Mouse (Mus musculus) heart, embryonic 11.5 days (tissue): Measurements from ENCODE around the gene Hnrnph3. TPM values are rescaled to one million over a fixed set of nuclear protein-coding genes. Genes with fewer than 3 reads are reported as not detected.

Source experiments
- ATAC-seq: fragments of 200-750 bp; cut with Nextera tagmentation; replicated peaks from 2 replicates; pipeline ENCODE4 v1.8.0; 2017; ENCODE audit warnings: moderate library complexity; ENCODE audit not compliant: insufficient number of reproducible peaks, low FRiP score, low TSS enrichment
- H3K27ac ChIP-seq: fragments of 300-500 bp; sonication (generic); 2 replicates; pipeline ENCODE4 v1.5.1; 2014; ENCODE audit warnings: mild to moderate bottlenecking, low read depth, low read length
- H3K27me3 ChIP-seq: fragments of 300-500 bp; sonication (generic); 2 replicates; pipeline ENCODE4 v1.6.1; 2014; ENCODE audit warnings: mild to moderate bottlenecking, low read length, mixed read lengths; ENCODE audit not compliant: control insufficient read depth, insufficient read depth
- H3K36me3 ChIP-seq: fragments of 300-500 bp; sonication (generic); 2 replicates; pipeline ENCODE4 v1.6.1; 2014; ENCODE audit warnings: mild to moderate bottlenecking, low read length, moderate library complexity, mixed read lengths; ENCODE audit not compliant: control insufficient read depth, insufficient read depth
- H3K4me1 ChIP-seq: fragments of 300-500 bp; sonication (generic); 2 replicates; pipeline ENCODE4 v1.6.1; 2014; ENCODE audit warnings: low read length; ENCODE audit not compliant: control insufficient read depth, insufficient read depth
- H3K4me2 ChIP-seq: fragments of 300-500 bp; sonication (generic); 2 replicates; pipeline ENCODE4 v1.6.1; 2014; ENCODE audit warnings: mild to moderate bottlenecking, moderate library complexity
- H3K4me3 ChIP-seq: fragments of 300-500 bp; sonication (generic); 2 replicates; pipeline ENCODE4 v1.5.1; 2014; ENCODE audit warnings: low read depth, low read length
- H3K9ac ChIP-seq: fragments of 300-500 bp; sonication (generic); 2 replicates; pipeline ENCODE4 v1.6.1; 2014; ENCODE audit warnings: mild to moderate bottlenecking, low read depth, low read length, moderate library complexity
- H3K9me3 ChIP-seq: fragments of 300-500 bp; sonication (generic); replicated peaks from 2 replicates; pipeline ENCODE4 v1.6.1; 2016; ENCODE audit warnings: low read length; ENCODE audit not compliant: control insufficient read depth
- WGBS: fragments of 180-500 bp; shearing (Covaris S2); extraction: QIAGEN DNeasy Blood & Tissue Kit; methylation state at CpG from one replicate; pipeline ENCODE4 v1.1.7; 2014; ENCODE audit not compliant: insufficient replicate concordance; 5-methylcytosine and 5-hydroxymethylcytosine counted together
- polyA plus RNA-seq: library from polyadenylated mRNA; unstranded; fragments of >200 nt; fragmentation: Nextera tagmentation; extraction: Ambion mirVana; gene quantifications from 2 replicates; pipeline ENCODE4 v1.2.1, GENCODE M21; 2014

Hnrnph3 gene
- polyA plus RNA-seq, 1 experiment from 2014 or later, result 50.5 TPM

DNA sequence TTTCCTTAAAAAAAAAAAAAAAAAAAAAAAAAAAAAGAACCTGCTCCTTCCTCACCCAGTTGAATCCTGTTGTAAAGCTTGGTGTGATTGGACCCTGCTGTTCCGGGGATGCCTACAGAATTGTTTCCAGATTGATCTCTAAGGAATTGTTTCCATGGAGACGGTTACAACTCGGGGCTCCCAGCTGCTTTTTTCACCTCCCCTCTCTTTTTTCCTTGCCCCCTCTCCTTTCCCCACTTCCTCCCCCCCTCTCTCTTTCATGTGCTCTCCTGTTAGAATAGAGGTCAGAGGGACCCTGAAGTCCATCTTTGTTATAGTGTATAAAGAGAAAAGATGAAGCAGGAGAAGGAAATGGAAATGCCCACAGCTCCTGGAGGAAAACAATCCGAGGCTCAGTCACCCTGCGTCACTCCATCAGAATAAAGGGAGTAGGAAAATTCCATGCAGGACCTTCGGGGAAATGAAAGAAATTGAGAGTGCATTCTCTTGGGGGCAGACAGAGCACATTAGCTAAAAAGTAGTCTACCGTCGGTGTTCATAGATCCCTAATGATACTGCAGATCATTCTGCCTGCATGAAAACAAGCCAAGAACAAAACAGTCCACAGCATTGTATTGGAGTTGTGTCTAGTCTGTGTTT, 2.3 kb upstream of the Hnrnph3 start:
- Histone ChIP-seq H3K27ac (no peak overlapping the region), H3K4me2 (no peak overlapping the region), H3K9ac (no peak overlapping the region), H3K27me3 (no peaks in the 10 kb centered on the region), H3K4me1 (peaks cover 8% of the 10 kb centered on the region), H3K9me3 (no peaks in the 10 kb centered on the region), H3K4me3 (no peak overlapping the region), H3K36me3 (no peaks in the 10 kb centered on the region)
- ATAC-seq, result no peak
- WGBS, result 58% methylated on average over 8 of the region's 8 CpGs

DNA sequence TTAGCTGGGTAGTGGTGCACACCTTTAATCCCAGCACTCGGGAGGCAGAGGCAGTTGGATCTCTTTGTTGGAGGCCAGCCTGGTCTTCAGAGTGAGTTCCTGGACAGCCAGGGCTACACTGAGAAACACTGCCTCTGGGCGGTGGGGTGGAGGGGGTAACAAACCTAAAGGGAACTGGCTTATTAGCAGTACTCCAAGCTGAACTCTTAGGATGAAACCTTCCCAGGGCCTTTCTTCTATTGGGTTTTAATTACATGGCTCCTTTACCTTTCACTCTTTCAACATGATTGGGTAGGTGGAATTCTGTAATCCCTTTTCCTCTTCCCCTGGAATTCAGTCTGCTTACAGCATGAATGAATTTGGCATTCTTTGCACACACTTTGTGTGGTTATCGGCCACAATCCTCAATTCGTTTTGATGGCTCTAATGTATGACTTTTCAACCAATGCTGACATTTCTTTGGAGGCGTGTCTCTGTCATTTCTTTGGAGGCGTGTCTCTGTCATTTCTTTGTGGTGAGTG, 1.5 kb upstream of the Hnrnph3 start:
- H3K4me2 ChIP-seq, result no peak overlapping the region

DNA sequence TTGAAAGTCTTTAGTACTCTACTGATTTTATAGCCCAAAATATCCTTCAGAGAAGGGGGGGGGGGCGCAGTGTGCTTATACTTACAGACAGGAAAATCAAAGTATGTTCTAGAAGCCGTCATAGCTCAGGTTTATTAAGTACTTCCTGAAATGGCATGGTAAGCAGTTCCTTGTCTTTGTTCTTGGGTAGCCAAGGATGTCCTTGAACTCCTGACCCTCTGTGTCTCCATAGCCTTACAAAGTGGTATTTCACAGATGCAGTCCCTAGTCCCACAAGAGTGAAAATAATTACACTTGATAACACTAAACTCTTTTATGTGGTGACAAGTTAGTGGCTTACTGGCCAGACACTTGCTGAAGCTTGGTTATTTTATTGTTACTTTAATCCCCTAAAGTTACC, 999 bp upstream of the Hnrnph3 start:
- Histone ChIP-seq H3K4me3 (peak overlapping the region; percentile 98; the same call in 1 of the 2 replicates), H3K9me3 (no peaks in the 10 kb centered on the region), H3K36me3 (no peaks in the 10 kb centered on the region), H3K27ac (peak overlapping the region; percentile 100), H3K4me1 (peaks cover 13% of the 10 kb centered on the region), H3K4me2 (peak overlapping the region; percentile 70), H3K27me3 (no peaks in the 10 kb centered on the region), H3K9ac (no peak overlapping the region; the same call in 1 of the 2 replicates)
- 47% methylated on average over 2 of the region's 2 CpGs for WGBS
- no peak for ATAC-seq

More for the DNA sequence above, 1.5 kb upstream of the Hnrnph3 start:
- Histone ChIP-seq H3K36me3 (no peaks in the 10 kb centered on the region), H3K4me1 (peaks cover 13% of the 10 kb centered on the region), H3K27me3 (no peaks in the 10 kb centered on the region), H3K9ac (no peak overlapping the region), H3K27ac (no peak overlapping the region), H3K9me3 (no peaks in the 10 kb centered on the region), H3K4me3 (no peak overlapping the region)
- 74% methylated on average over 6 of the region's 6 CpGs for WGBS
- ATAC-seq, result no peak

DNA sequence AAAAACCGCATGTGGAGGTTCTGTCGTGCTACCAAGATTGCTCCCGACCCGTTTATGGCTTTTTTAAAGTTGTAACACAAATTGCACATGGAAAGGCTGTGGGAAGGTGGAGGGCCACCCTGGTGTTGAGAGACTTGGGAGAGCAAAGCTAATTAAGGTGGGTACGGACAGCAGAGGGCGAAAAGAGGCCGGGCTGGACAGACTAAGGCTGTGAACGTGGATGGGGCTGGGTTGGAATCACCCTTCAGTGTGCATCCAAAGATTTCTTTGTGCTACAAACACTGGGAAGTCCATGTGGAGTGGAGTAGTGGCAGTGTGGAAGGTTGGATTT, 528 bp upstream of the Hnrnph3 start:
- no peaks in the 10 kb centered on the region for H3K27me3 ChIP-seq
- H3K4me3 ChIP-seq, result peak overlapping the region; percentile 98
- no peaks in the 10 kb centered on the region for H3K9me3 ChIP-seq
- peaks cover 13% of the 10 kb centered on the region for H3K4me1 ChIP-seq
- H3K27ac ChIP-seq, result peak overlapping the region; percentile 100
- no peaks in the 10 kb centered on the region for H3K36me3 ChIP-seq
- ATAC-seq, result peak; percentile 66; the same call in 1 of the 2 replicates
- WGBS, result 0% methylated on average over 8 of the region's 8 CpGs
- peak overlapping the region; percentile 83 for H3K9ac ChIP-seq
- H3K4me2 ChIP-seq, result peak overlapping the region; percentile 70

DNA sequence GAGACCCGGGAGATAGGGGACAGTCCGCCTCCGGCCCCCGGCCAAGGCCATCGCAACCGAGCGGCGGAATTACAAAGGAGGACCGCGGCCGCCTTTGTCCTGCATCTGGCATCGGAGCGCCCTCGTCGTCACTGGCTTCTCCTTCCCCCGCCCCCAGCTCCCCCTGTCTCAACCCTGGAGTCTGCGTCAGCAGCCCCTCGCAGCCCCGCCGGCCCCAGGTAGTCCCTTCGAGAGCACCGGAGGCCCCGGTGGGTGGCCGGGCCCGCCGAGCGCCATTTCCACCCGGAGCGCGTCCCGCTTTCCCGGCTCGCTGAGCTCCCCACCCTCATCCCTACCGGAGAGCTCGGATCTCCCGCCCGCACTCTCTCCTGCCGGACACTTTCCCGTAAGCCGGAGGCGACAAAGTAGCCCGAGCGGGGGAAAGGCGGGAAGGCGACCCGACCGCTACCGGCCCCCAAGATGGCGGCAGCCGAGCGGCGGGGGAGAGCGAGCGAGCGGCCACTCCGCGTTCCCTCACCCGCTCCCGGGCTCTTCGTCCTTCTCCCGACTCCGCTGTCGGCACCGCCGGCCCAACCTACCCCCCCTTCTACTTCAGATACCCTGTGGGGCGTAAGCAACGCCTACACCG, 782 bp downstream of the Hnrnph3 start:
- H3K27ac ChIP-seq, result peak overlapping the region; percentile 100
- no peaks in the 10 kb centered on the region for H3K36me3 ChIP-seq
- H3K9me3 ChIP-seq, result no peaks in the 10 kb centered on the region
- H3K27me3 ChIP-seq, result no peaks in the 10 kb centered on the region
- peak overlapping the region; percentile 98 for H3K9ac ChIP-seq
- peak overlapping the region; percentile 98 for H3K4me3 ChIP-seq
- H3K4me1 ChIP-seq, result peaks cover 13% of the 10 kb centered on the region
- peak; percentile 57 for ATAC-seq
- peak overlapping the region; percentile 55 for H3K4me2 ChIP-seq
- under 1% methylated on average over 59 of the region's 68 CpGs for WGBS

DNA sequence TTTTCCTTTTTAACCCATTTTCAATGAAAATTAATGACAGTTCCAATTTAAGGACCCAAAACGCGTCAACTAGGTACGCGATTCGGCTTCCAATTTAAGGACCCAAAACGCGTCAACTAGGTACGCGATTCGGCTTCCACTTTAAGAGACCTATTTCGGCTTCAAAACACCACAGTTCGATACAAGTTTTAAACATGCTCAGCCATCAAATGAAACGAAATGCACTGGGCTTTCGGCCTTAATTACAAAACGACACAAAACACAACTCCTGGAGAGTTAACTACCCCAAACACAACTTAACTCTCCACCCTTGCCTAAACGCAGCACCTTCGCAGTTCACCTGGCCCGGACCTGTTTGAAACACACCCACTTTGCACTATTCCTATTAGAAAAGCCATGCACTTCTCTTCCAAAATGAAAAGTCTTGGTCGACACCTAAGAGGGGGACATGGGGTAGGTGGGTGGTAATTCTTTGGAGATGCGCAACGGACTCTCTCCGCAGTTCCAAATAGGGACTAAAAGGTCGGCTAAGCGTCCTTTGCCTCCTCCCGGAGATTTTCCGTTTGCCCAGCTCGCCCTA, 1.4 kb downstream of the Hnrnph3 start:
- peak overlapping the region; percentile 55 for H3K4me2 ChIP-seq
- under 1% methylated on average over 27 of the region's 27 CpGs for WGBS
- peak overlapping the region; percentile 100 for H3K27ac ChIP-seq
- H3K27me3 ChIP-seq, result no peaks in the 10 kb centered on the region
- ATAC-seq, result no peak
- H3K4me3 ChIP-seq, result peak overlapping the region; percentile 98
- H3K9me3 ChIP-seq, result no peaks in the 10 kb centered on the region
- peaks cover 13% of the 10 kb centered on the region for H3K4me1 ChIP-seq
- H3K36me3 ChIP-seq, result 0 out of 2 replicates have a peak, but pooled peaks cover 2% of the 10 kb centered on the region
- H3K9ac ChIP-seq, result peak overlapping the region; percentile 98

DNA sequence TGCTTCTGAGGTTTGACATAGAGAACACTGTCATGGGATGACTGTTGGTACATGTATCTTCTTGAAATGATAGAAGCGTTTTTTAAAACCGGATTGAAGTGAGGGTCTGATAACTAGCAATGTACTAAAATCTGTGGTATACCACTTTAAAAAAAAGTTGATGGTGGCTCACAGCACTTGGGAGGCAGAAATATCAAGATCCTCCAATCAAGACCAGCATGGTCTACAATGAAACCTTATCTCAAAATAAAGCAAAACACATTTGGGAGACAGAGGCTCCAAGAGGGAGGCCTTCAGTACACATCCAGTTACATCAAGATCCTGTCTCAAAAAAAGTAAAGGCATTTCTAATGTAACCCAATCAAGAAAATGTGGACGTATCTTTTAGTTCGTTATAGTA, 2.3 kb downstream of the Hnrnph3 start:
- Histone ChIP-seq H3K9ac (peak overlapping the region; percentile 54; the same call in 1 of the 2 replicates), H3K4me3 (peak overlapping the region; percentile 98), H3K36me3 (0 out of 2 replicates have a peak, but pooled peaks cover 2% of the 10 kb centered on the region), H3K9me3 (no peaks in the 10 kb centered on the region), H3K4me1 (peaks cover 13% of the 10 kb centered on the region), H3K27ac (no peak overlapping the region), H3K27me3 (no peaks in the 10 kb centered on the region), H3K4me2 (peak overlapping the region; percentile 55)
- 53% methylated on average over 4 of the region's 4 CpGs for WGBS
- ATAC-seq, result no peak

DNA sequence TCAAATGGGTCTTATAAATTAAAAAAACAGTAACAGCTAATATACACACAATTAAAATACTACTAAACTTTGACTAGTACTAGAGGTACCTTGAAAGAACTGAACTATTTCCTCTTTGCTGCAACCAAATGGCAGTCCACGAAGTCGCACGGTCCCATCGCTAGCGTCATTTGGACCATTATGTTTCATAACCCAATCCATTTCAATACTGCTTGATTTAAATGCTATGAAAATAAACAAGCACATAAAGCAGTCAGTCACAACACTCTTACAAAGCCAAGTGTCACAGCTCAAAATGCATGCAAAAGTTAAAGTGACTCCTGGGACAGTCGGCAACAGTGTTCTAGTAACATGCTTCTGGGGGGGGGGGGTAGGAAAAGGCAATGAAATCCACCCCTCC, 4.7 kb downstream of the Hnrnph3 start:
- WGBS, result 88% methylated on average over 6 of the region's 6 CpGs
- ATAC-seq, result no peak
- Histone ChIP-seq H3K4me2 (no peak overlapping the region), H3K4me1 (peaks cover 13% of the 10 kb centered on the region), H3K9ac (no peak overlapping the region), H3K27me3 (no peaks in the 10 kb centered on the region), H3K36me3 (peaks cover 9% of the 10 kb centered on the region), H3K9me3 (no peaks in the 10 kb centered on the region), H3K4me3 (no peak overlapping the region), H3K27ac (no peak overlapping the region)
